Comparison of ENCODE assay signal across 14 mouse cellular contexts in genomic region chr11:106373998-106374397, GRCm38 (mm10). TPM values are rescaled to one million over a fixed set of nuclear protein-coding genes. Genes with fewer than 3 reads are reported as not detected.
DNase-seq lines count a peak whose midpoint lies in the region; ATAC-seq and TF ChIP-seq lines count a peak whose summit lies in the region.
"Had no signal": no experiment of that assay in that cellular context is flagged by ENCODE, and none has a peak within 500 bp of the region (broad histone marks: within the 10 kb centered on the region; RNA-seq: fewer than 3 reads in every experiment).

No protein-coding gene starts in this region.

- no peak overlapping the region for H3K4me2 ChIP-seq in kidney, embryonic 14.5 days (replicated peaks; ENCODE audit: low read depth, low read length)
- H3K4me2 ChIP-seq: liver, embryonic 12.5 days had no signal

- no peak for ATAC-seq in kidney, embryonic 14.5 days (ENCODE audit: low FRiP score, low TSS enrichment)
- ATAC-seq: liver, embryonic 12.5 days had no signal

- WGBS in kidney, embryonic 14.5 days: 44% methylated on average over 11 of the region's 11 CpGs
- 44% methylated on average over 11 of the region's 11 CpGs for WGBS in kidney, adult 2 months

- no peaks in the 10 kb centered on the region for H3K9me3 ChIP-seq in kidney, embryonic 14.5 days (ENCODE audit: control insufficient read depth, low read length)
- H3K9me3 ChIP-seq: liver, embryonic 12.5 days had no signal

- 0 out of 2 replicates have a peak, but pooled peaks cover 6% of the 10 kb centered on the region for H3K4me1 ChIP-seq in kidney, embryonic 14.5 days (ENCODE audit: control insufficient read depth, insufficient read depth, low read length)
- H3K4me1 ChIP-seq in kidney, adult 2 months (ENCODE audit: control insufficient read depth, insufficient read depth, low read length): no peaks in the 10 kb centered on the region

- intact Hi-C loops in gastrocnemius, adult 2 months (cut with DNase I): no loop called here
- intact Hi-C loops in gastrocnemius, postnatal 14 days (cut with DNase I; ENCODE audit: low total_unique reads): no loop called here

- H3K27ac ChIP-seq in gastrocnemius, adult 2 months: peak overlapping the region; percentile 55
- no peak overlapping the region for H3K27ac ChIP-seq in kidney, embryonic 14.5 days (ENCODE audit: low read depth, low read length)
- H3K27ac ChIP-seq in kidney, adult 2 months (ENCODE audit: insufficient read depth, low read depth, low read length): no peak overlapping the region
- H3K27ac ChIP-seq: layer of hippocampus, adult 2 months; liver, embryonic 12.5 days had no signal

- TF ChIP-seq POLR2A in kidney, adult 2 months (IDR thresholded peaks at IDR 0.05; ENCODE audit: low read depth, low read length): no peak

- no peak overlapping the region for H3K4me3 ChIP-seq in gastrocnemius, adult 2 months
- H3K4me3 ChIP-seq in kidney, embryonic 14.5 days (ENCODE audit: low read length): no peak overlapping the region
- no peak overlapping the region for H3K4me3 ChIP-seq in kidney, adult 2 months (ENCODE audit: insufficient read depth, low read depth, low read length)
- H3K4me3 ChIP-seq: layer of hippocampus, adult 2 months; liver, embryonic 12.5 days had no signal

- H3K27me3 ChIP-seq in kidney, embryonic 14.5 days (ENCODE audit: control insufficient read depth, insufficient read depth, low read length): no peaks in the 10 kb centered on the region
- no peaks in the 10 kb centered on the region for H3K27me3 ChIP-seq in kidney, adult 2 months (replicated peaks; ENCODE audit: control insufficient read depth, insufficient read depth, low read length)

- no peak for TF ChIP-seq CTCF in gastrocnemius, adult 2 months (IDR thresholded peaks at IDR 0.05)
- TF ChIP-seq CTCF in kidney, adult 2 months (conservative IDR thresholded peaks at IDR 0.05; ENCODE audit: insufficient read depth, insufficient read length, low read depth, low read length): no peak

- H3K9ac ChIP-seq in kidney, embryonic 14.5 days (ENCODE audit: low read depth, low read length): 0 out of 2 replicates have a peak overlapping the region, but pooled peaks have one; percentile 20
- H3K9ac ChIP-seq: liver, embryonic 12.5 days had no signal

- no peak for DNase-seq in gastrocnemius, adult 2 months
- no peak for DNase-seq in gastrocnemius, postnatal 14 days
- DNase-seq in kidney, adult 2 months: no peak
- DNase-seq in thymus, postnatal 4 days: peak; percentile 47
- DNase-seq in thymus, postnatal 25 days: no peak
- DNase-seq in spleen, postnatal 10 days (ENCODE audit: low spot score in 2 of 2): no peak
- no peak for DNase-seq in urinary bladder, postnatal 25 days (ENCODE audit: low spot score)
- DNase-seq: adrenal gland, adult 2 months; cerebellum, postnatal 10 days had no signal

- H3K36me3 ChIP-seq in kidney, embryonic 14.5 days (ENCODE audit: control insufficient read depth, insufficient read depth, low read length): no peaks in the 10 kb centered on the region
- no peaks in the 10 kb centered on the region for H3K36me3 ChIP-seq in kidney, adult 2 months (ENCODE audit: control insufficient read depth, insufficient read depth, low read length)

RNA-seq across cellular contexts. Expression of gene Prr29, which starts 8.7 kb away (rescaled TPM):
- 1 to 10 TPM; 3.9 to 6.5 TPM for total RNA-seq in gastrocnemius, adult 2 months (2021)
- 10 to 100 TPM; 11.8 to 13.1 TPM for total RNA-seq in gastrocnemius, postnatal 14 days (2021)
- 0.46 and 0.49 TPM in 2 replicates for polyA plus RNA-seq in kidney, embryonic 14.5 days (2014; fragmentation: Nextera tagmentation; extraction: Ambion mirVana)
- 0.12 and 0.58 TPM in 2 replicates for polyA plus RNA-seq in kidney, adult 2 months (2012; rRNA removed)
- total RNA-seq: adrenal gland, adult 2 months; granulocyte monocyte progenitor cell, adult 5-6 weeks; layer of hippocampus, adult 2 months; megakaryocyte progenitor cell, adult 5-6 weeks had no signal
- polyA plus RNA-seq: adrenal gland, adult 2 months; liver, embryonic 12.5 days had no signal

RNA-seq across cellular contexts. Expression of gene Icam2, which starts 13.9 kb away (rescaled TPM):
- 1 to 10 TPM; 4.2 to 6.2 TPM for total RNA-seq in gastrocnemius, adult 2 months (2021)
- total RNA-seq in gastrocnemius, postnatal 14 days (2021): 10 to 100 TPM; 11.7 to 12.2 TPM
- 65.4 and 76.2 TPM in 2 replicates for polyA plus RNA-seq in kidney, embryonic 14.5 days (2014; fragmentation: Nextera tagmentation; extraction: Ambion mirVana)
- polyA plus RNA-seq in kidney, adult 2 months (2012; rRNA removed): 35.0 and 38.1 TPM in 2 replicates

RNA-seq across cellular contexts. Expression of gene Scn4a, which starts 20.9 kb away (rescaled TPM):
- total RNA-seq in gastrocnemius, adult 2 months (2021): 100 to 1,000 TPM; 439 to 468 TPM
- 100 to 1,000 TPM; 178 to 181 TPM for total RNA-seq in gastrocnemius, postnatal 14 days (2021)
- polyA plus RNA-seq in kidney, embryonic 14.5 days (2014; fragmentation: Nextera tagmentation; extraction: Ambion mirVana): 0.29 and 0.35 TPM in 2 replicates
- 0.11 and 1.9 TPM in 2 replicates for polyA plus RNA-seq in kidney, adult 2 months (2012; rRNA removed)
- total RNA-seq: granulocyte monocyte progenitor cell, adult 5-6 weeks; layer of hippocampus, adult 2 months; megakaryocyte progenitor cell, adult 5-6 weeks had no signal
- polyA plus RNA-seq: liver, embryonic 12.5 days had no signal

RNA-seq across cellular contexts. Expression of gene Cd79b, which starts 59.4 kb away (rescaled TPM):
- total RNA-seq in gastrocnemius, adult 2 months (2021): under 1 TPM; 0.28 to 0.64 TPM
- total RNA-seq in gastrocnemius, postnatal 14 days (2021): 1 to 10 TPM; 1.0 to 1.1 TPM
- polyA plus RNA-seq in kidney, embryonic 14.5 days (2014; fragmentation: Nextera tagmentation; extraction: Ambion mirVana): 7.3 and 7.4 TPM in 2 replicates
- polyA plus RNA-seq in kidney, adult 2 months (2012; rRNA removed): 2.7 and 17.9 TPM in 2 replicates
- total RNA-seq: layer of hippocampus, adult 2 months had no signal
